In the genomic region with DNA sequence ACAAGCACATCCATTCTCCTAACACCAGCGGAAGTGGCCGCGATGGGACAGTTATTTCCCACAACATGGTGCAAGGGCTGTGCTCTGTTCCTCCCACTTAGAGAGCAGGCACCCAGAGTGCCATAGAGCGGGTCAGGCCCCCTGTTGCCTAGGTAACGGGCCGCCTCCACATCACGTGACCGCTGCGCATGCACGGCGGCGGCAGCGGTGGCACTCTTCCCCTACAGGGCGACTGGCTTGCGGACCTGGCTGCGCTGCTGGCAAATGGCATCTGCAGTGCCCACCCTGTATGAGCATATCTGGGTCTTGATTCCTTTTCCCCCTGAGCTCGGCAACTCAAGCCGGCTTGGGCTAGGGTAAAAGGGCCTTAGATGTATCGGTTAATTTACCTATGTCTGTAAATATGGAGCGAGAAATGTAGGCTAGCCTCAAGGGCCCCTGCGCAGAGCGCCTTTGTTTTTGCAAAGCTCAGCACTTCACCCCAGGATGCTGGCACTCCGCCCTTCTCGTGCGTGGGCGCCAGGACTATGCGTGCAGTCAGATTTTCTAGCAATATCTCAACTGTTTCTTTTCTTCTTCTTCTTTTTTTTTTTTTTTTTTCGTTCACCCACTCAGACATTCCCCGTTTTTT, we compare ENCODE assay signal across 8 mouse cellular contexts. TPM values are rescaled to one million over a fixed set of nuclear protein-coding genes. Genes with fewer than 3 reads are reported as not detected.
DNase-seq lines count a peak whose midpoint lies in the region; ATAC-seq lines count a peak whose summit lies in the region.

No protein-coding gene starts in this region.

- no peaks in the 10 kb centered on the region for H3K27me3 ChIP-seq in intestine, embryonic 16.5 days (replicated peaks; ENCODE audit: control insufficient read depth, insufficient read depth, low read length)
- peaks cover 12% of the 10 kb centered on the region; the same call in 1 of the 2 replicates for H3K27me3 ChIP-seq in midbrain, embryonic 10.5 days (ENCODE audit: low read depth, poor library complexity, severe bottlenecking)

- H3K4me1 ChIP-seq in intestine, embryonic 16.5 days (ENCODE audit: control insufficient read depth, insufficient read depth, low read length), result peaks cover 31% of the 10 kb centered on the region
- peaks cover 34% of the 10 kb centered on the region for H3K4me1 ChIP-seq in midbrain, embryonic 10.5 days

- H3K27ac ChIP-seq in intestine, embryonic 16.5 days (ENCODE audit: low read length), result peak overlapping the region; percentile 63
- peak overlapping the region; percentile 86 for H3K27ac ChIP-seq in midbrain, embryonic 10.5 days (replicated peaks)

- peak; percentile 96 for DNase-seq in adrenal gland, postnatal 10 days
- peak; percentile 93 for DNase-seq in embryo, embryonic 9.5 days (ENCODE audit: extremely low spot score)
- DNase-seq in gastrocnemius, postnatal 4 days (ENCODE audit: low spot score in 2 of 2), result peak; percentile 78 to 92
- DNase-seq in left cerebral cortex, postnatal 36 days (ENCODE audit: low spot score in 2 of 2), result peak; percentile 91 to 92
- peak; percentile 94 for DNase-seq in midbrain, embryonic 10.5 days (ENCODE audit: low spot score)
- peak; percentile 87 to 89 for DNase-seq in right cerebral cortex, postnatal 36 days (ENCODE audit: low spot score in 2 of 2)
- peak; percentile 82 to 91 for DNase-seq in urinary bladder, postnatal 4 days (ENCODE audit: low spot score in 2 of 2)

- peak overlapping the region; percentile 61 for H3K9ac ChIP-seq in intestine, embryonic 16.5 days (ENCODE audit: low read depth, low read length)

- peak; percentile 95 for ATAC-seq in intestine, embryonic 16.5 days

- WGBS in intestine, embryonic 16.5 days, result 1% methylated on average over 29 of the region's 29 CpGs
- WGBS in midbrain, embryonic 10.5 days, result 2% methylated on average over 29 of the region's 29 CpGs

- intact Hi-C loops in left cerebral cortex, postnatal 36 days (cut with DNase I), result loop anchor here (2.0 to 5.0 kb wide), 2 partner anchors 22 to 33 kb away; partner anchors contain the start of gene Itpkb

- peak overlapping the region; percentile 76 for H3K4me2 ChIP-seq in intestine, embryonic 16.5 days (ENCODE audit: low read depth, low read length)

- no peaks in the 10 kb centered on the region for H3K9me3 ChIP-seq in intestine, embryonic 16.5 days (ENCODE audit: control insufficient read depth, low read length)
- H3K9me3 ChIP-seq in midbrain, embryonic 10.5 days (replicated peaks), result no peaks in the 10 kb centered on the region

- H3K36me3 ChIP-seq in intestine, embryonic 16.5 days (ENCODE audit: control insufficient read depth, insufficient read depth, low read length), result no peaks in the 10 kb centered on the region
- H3K36me3 ChIP-seq in midbrain, embryonic 10.5 days, result no peaks in the 10 kb centered on the region

- peak overlapping the region; percentile 48 for H3K4me3 ChIP-seq in intestine, embryonic 16.5 days (ENCODE audit: low read length)
- peak overlapping the region; percentile 61 for H3K4me3 ChIP-seq in midbrain, embryonic 10.5 days

RNA-seq across cellular contexts. Expression of gene Itpkb, which starts 35.0 kb away (rescaled TPM):
- 10 to 100 TPM; 59.2 to 73.0 TPM for total RNA-seq in adrenal gland, postnatal 10 days (2021)
- total RNA-seq in gastrocnemius, postnatal 4 days (2021), result 10 to 100 TPM; 43.3 to 46.1 TPM
- polyA plus RNA-seq in intestine, embryonic 16.5 days (2015; fragmentation: Nextera tagmentation; extraction: Ambion mirVana), result 5.1 TPM in 2 replicates
- 10 to 100 TPM; 13.4 to 19.0 TPM for total RNA-seq in left cerebral cortex, postnatal 36 days (2021)
- polyA plus RNA-seq in midbrain, embryonic 10.5 days (2016; fragmentation: Nextera tagmentation; extraction: Ambion mirVana), result 2.2 and 2.8 TPM in 2 replicates

Comparison
In these comparisons a context has a peak if more than half of its experiments do, and no peak if none do; other contexts are left out.
1. Peak in every context shown above with its lines: DNase-seq, ATAC-seq, H3K4me3 ChIP-seq and H3K27ac ChIP-seq.